Mouse (Mus musculus) kidney, embryonic 16.5 days (tissue): ENCODE measurements around the gene Pla2g15. TPM values are rescaled to one million over a fixed set of nuclear protein-coding genes. Genes with fewer than 3 reads are reported as not detected.

Experiments used
- ATAC-seq: fragments of 200-750 bp; cut with Nextera tagmentation; 2 replicates; pipeline ENCODE4 v1.8.0; 2017; ENCODE audit warnings: moderate TSS enrichment; ENCODE audit not compliant: low FRiP score, low TSS enrichment
- H3K27ac ChIP-seq: fragments of 300-500 bp; sonication (generic); 2 replicates; pipeline ENCODE4 v1.5.1; 2014; ENCODE audit warnings: low read length
- H3K27me3 ChIP-seq: fragments of 300-500 bp; sonication (generic); 2 replicates; pipeline ENCODE4 v1.6.1; 2014; ENCODE audit warnings: low read length, control low read depth, mixed read lengths; ENCODE audit not compliant: insufficient read depth
- H3K36me3 ChIP-seq: fragments of 300-500 bp; sonication (generic); 2 replicates; pipeline ENCODE4 v1.6.1; 2014; ENCODE audit warnings: low read length, control low read depth, mixed read lengths; ENCODE audit not compliant: insufficient read depth
- H3K4me1 ChIP-seq: fragments of 300-500 bp; sonication (generic); 2 replicates; pipeline ENCODE4 v1.6.1; 2014; ENCODE audit warnings: low read length, control low read depth, mixed read lengths; ENCODE audit not compliant: insufficient read depth
- H3K4me2 ChIP-seq: fragments of 300-500 bp; sonication (generic); replicated peaks from 2 replicates; pipeline ENCODE4 v1.6.1; 2014; ENCODE audit warnings: low read depth, low read length
- H3K4me3 ChIP-seq: fragments of 300-500 bp; sonication (generic); 2 replicates; pipeline ENCODE4 v1.5.1; 2014; ENCODE audit warnings: mild to moderate bottlenecking, low read length
- H3K9ac ChIP-seq: fragments of 300-500 bp; sonication (generic); replicated peaks from 2 replicates; pipeline ENCODE4 v1.6.1; 2014; ENCODE audit warnings: low read length
- H3K9me3 ChIP-seq: fragments of 300-500 bp; sonication (generic); 2 replicates; pipeline ENCODE4 v1.6.1; 2016; ENCODE audit warnings: low read length, control low read depth
- WGBS: fragments of 180-500 bp; shearing (Covaris S2); extraction: QIAGEN DNeasy Blood & Tissue Kit; methylation state at CpG from one replicate; pipeline ENCODE4 v1.1.7; 2014; 5-methylcytosine and 5-hydroxymethylcytosine counted together
- polyA plus RNA-seq: library from polyadenylated mRNA; unstranded; fragments of >200 nt; fragmentation: Nextera tagmentation; extraction: Ambion mirVana; gene quantifications from 2 replicates; pipeline ENCODE4 v1.2.1, GENCODE M21; 2015

The Pla2g15 gene
- polyA plus RNA-seq, 1 experiment from 2014 or later = 15.6 TPM

- Histone ChIP-seq H3K4me1 (no peaks in the 10 kb centered on the region), H3K27me3 (no peaks in the 10 kb centered on the region), H3K9ac (no peak overlapping the region), H3K4me2 (no peak overlapping the region), H3K36me3 (peaks cover 24% of the 10 kb centered on the region), H3K4me3 (no peak overlapping the region), H3K27ac (no peak overlapping the region), H3K9me3 (no peaks in the 10 kb centered on the region)
- no peak for ATAC-seq
- WGBS = 89% methylated on average over 10 of the region's 10 CpGs
These were observed 8.2 kb downstream of the Pla2g15 start for GRCm38 (mm10) chr8:106158381-106158780.

- Histone ChIP-seq H3K9me3 (no peaks in the 10 kb centered on the region), H3K36me3 (peaks cover 34% of the 10 kb centered on the region)
- WGBS = 89% methylated on average over 6 of the region's 6 CpGs
These were observed 9.7 kb downstream of the Pla2g15 start for GRCm38 (mm10) chr8:106159876-106160275.

GRCm38 (mm10) chr8:106163251-106163650 lies 13.1 kb downstream of the Pla2g15 start:
- Histone ChIP-seq H3K9ac (no peak overlapping the region), H3K4me1 (peaks cover 7% of the 10 kb centered on the region), H3K27me3 (no peaks in the 10 kb centered on the region), H3K36me3 (peaks cover 29% of the 10 kb centered on the region), H3K4me3 (no peak overlapping the region), H3K4me2 (no peak overlapping the region), H3K9me3 (no peaks in the 10 kb centered on the region), H3K27ac (no peak overlapping the region)
- 88% methylated on average over 9 of the region's 9 CpGs for WGBS
- no peak for ATAC-seq

More at GRCm38 (mm10) chr8:106159876-106160275, 9.7 kb downstream of the Pla2g15 start:
- Histone ChIP-seq H3K9ac (no peak overlapping the region), H3K4me3 (no peak overlapping the region), H3K27me3 (no peaks in the 10 kb centered on the region), H3K4me2 (no peak overlapping the region), H3K27ac (no peak overlapping the region), H3K4me1 (no peaks in the 10 kb centered on the region)
- ATAC-seq = no peak

- no peak overlapping the region for H3K9ac ChIP-seq
- no peaks in the 10 kb centered on the region for H3K9me3 ChIP-seq
- H3K4me1 ChIP-seq = peaks cover 15% of the 10 kb centered on the region
- H3K36me3 ChIP-seq = peaks cover 27% of the 10 kb centered on the region
- no peak overlapping the region for H3K27ac ChIP-seq
- no peak for ATAC-seq
- no peaks in the 10 kb centered on the region for H3K27me3 ChIP-seq
- 42% methylated on average over 4 of the region's 4 CpGs for WGBS
- no peak overlapping the region for H3K4me2 ChIP-seq
- H3K4me3 ChIP-seq = no peak overlapping the region
These were observed 15.3 kb downstream of the Pla2g15 start for GRCm38 (mm10) chr8:106165460-106165859.

DNA sequence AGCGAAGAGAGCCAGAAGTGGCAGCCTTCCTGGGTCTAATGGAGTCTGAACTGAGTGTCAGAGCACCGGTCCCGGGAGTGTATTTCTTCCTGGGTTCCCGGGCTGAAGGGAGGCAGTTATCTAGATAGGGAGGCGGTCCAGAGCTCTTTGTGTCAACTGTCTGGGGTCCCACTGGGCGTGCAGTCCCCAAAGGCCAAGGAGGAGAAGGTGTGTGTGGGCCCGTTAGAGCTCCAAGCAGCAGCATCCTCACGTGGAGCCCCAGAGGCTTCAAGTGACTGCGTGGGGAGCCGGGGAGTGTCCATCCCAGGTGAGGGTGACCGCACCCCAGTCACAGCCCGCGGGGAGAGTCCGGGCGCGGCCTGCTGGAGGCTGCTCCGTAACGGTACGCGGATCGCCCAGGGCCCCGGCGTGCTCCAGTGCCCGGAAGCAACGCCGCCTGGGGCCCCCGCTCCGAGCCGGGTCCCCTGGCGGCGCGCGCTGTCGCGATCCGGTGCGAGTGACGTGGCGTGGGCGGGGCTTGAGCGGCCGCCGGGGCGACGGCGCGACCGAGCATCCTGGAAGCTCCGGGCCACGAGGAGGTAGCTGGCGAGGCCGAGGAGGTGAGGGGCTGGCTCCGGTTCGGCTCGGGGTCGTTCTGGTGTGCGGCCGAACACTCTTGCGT lies 18.3 kb downstream of the Pla2g15 start, which contains the start of gene Slc7a6:
Gene Slc7a6, plus strand, starts transcription at position 502 of the 661 bp plus-strand sequence.
- peak within 1 kb of the TSS; percentile 91 for H3K4me3 ChIP-seq
- no peaks in the 10 kb centered on the region for H3K27me3 ChIP-seq
- no peaks in the 10 kb centered on the region for H3K9me3 ChIP-seq
- peaks cover 15% of the 10 kb centered on the region for H3K4me1 ChIP-seq
- H3K27ac ChIP-seq = peak within 1 kb of the TSS; percentile 79
- under 1% methylated on average over 46 of the region's 59 CpGs for WGBS
- peak; percentile 90 for ATAC-seq
- peaks cover 8% of the 10 kb centered on the region; the same call in 1 of the 2 replicates for H3K36me3 ChIP-seq
- peak within 1 kb of the TSS; percentile 87 for H3K9ac ChIP-seq
- H3K4me2 ChIP-seq = peak within 1 kb of the TSS; percentile 95

DNA sequence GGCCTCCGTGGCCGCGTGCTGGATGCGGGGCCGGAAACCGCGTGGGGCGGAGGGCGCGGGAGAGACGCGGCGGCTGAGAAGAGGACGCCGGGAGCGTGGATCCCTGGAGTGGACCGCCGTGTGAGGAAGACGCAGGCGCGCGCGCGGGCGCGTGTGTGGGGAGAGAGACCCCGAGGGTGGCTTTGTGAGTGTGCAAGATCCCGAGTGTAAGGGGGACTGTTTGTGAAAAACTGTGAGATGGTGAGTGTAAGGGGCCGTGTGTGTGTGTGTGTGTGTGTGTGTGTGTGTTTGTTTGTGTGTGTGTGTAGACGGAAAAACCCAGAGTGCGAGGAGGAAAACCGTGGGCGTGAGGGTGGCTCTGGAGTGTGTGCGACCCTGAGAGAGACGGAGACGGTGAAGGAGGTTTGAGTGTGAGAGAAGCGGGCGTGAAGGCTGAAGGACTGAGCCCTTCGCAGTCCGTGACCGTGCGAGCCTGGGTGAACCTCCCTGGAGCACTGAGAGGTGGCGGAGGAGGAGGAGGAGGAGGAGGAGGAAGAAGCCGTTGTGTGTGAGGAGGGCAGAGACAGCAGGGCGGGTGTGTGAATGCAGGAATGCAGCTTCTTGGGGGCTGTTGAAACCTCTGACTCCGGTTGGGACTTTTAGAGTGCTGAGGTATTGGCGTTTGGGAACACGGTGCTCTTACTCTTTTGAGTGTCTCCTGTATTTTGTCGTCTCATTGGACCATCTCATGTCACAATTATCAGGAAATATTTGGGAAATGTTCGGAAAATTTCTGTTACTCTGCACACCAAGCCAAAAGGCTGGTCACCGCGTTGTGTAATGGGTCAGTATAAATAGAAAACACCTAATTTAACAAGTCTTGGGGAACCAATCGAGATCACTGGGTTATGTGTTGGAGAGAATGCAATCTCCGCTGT lies 19.1 kb downstream of the Pla2g15 start:
- Histone ChIP-seq H3K9me3 (no peaks in the 10 kb centered on the region), H3K4me3 (peak overlapping the region; percentile 91), H3K4me1 (peaks cover 15% of the 10 kb centered on the region), H3K9ac (peak overlapping the region; percentile 87), H3K36me3 (0 out of 2 replicates have a peak, but pooled peaks cover under 1% of the 10 kb centered on the region), H3K27ac (peak overlapping the region; percentile 79), H3K27me3 (no peaks in the 10 kb centered on the region), H3K4me2 (peak overlapping the region; percentile 95)
- ATAC-seq = peak; percentile 66
- WGBS = under 1% methylated on average over 49 of the region's 54 CpGs

DNA sequence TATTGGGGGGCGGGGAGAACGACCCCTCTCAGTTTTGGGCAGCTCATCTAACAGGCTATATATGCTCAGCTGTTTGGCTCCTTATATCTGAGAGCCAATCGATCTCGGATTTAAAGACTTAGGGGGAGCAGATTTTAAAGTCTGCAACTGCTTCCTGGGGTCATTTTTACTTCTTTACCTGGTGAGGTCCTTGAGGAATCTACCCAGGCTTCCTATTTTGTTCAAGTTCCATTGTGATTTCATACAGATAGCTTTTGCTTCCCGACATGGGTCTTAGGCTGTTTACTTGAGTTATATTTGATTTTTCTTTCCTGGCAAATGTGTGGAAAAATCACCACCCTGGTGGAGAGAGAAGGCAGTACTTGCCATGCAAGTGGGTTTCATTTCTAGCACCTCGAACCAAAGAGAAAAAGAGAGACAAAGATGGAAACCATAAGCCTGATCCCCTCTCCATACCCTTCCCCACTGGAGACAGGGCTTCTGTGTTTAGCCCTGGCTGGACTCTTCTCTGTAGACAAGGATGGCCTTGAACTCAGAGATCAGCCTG lies 19.8 kb downstream of the Pla2g15 start:
- H3K27ac ChIP-seq = no peak overlapping the region

DNA sequence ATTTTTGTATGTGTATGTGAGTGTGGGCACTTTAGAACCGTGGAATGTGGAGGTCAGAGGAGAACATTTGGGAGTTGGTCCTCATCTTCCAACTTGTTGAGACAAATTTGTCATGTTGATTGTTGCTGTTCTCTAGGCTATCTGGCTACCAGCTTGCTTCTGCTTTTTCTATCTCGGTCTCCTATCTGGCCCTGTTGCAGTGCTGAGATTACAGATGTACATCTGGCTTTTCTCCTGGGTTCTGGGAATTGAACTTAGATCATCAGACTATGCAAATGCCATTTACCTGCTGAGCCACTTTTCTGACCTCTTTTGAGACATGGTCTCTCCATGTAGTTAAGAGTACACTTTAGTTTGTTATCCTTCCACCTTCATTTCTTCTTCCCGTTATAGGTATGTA lies 23.4 kb downstream of the Pla2g15 start:
- Histone ChIP-seq H3K4me3 (no peak overlapping the region), H3K27me3 (no peaks in the 10 kb centered on the region), H3K27ac (no peak overlapping the region), H3K36me3 (no peaks in the 10 kb centered on the region), H3K9me3 (no peaks in the 10 kb centered on the region), H3K4me1 (peaks cover 17% of the 10 kb centered on the region), H3K9ac (no peak overlapping the region), H3K4me2 (no peak overlapping the region)
- ATAC-seq = no peak
- 89% methylated on average over 3 of the region's 3 CpGs for WGBS

More for the DNA sequence above, 19.8 kb downstream of the Pla2g15 start:
- Histone ChIP-seq H3K4me1 (peaks cover 15% of the 10 kb centered on the region), H3K4me2 (peak overlapping the region; percentile 95), H3K9me3 (no peaks in the 10 kb centered on the region), H3K36me3 (no peaks in the 10 kb centered on the region), H3K4me3 (peak overlapping the region; percentile 91), H3K27me3 (no peaks in the 10 kb centered on the region), H3K9ac (peak overlapping the region; percentile 87)
- ATAC-seq = no peak
- 28% methylated on average over 6 of the region's 6 CpGs for WGBS

DNA sequence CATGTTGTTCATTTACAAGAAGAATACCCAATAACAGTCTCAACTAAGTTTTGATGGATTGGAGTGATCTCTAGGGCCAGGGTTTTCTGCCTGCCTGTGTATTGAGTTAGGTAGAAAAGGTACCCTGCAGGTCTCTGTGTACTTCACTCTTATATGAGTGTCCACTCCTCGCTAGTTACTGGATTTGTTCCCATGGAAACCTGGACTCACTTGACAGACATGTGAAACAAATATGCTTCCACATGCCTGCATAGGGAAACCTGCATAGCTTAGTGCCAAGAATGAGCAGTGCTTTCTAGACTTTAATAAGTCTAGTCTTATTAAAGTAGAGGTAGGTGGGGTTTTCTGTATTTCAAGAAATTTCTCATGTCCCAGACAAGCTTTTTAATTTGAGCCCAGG lies 26.7 kb downstream of the Pla2g15 start:
- no peaks in the 10 kb centered on the region for H3K9me3 ChIP-seq
- H3K4me2 ChIP-seq = no peak overlapping the region
- no peak overlapping the region for H3K4me3 ChIP-seq
- H3K36me3 ChIP-seq = no peaks in the 10 kb centered on the region
- no peak for ATAC-seq
- WGBS = 31% methylated on average over 1 of the region's 1 CpGs
- no peak overlapping the region for H3K9ac ChIP-seq
- no peaks in the 10 kb centered on the region for H3K27me3 ChIP-seq
- no peak overlapping the region for H3K27ac ChIP-seq
- peaks cover 10% of the 10 kb centered on the region for H3K4me1 ChIP-seq
